Mouse (Mus musculus): Measurements from ENCODE around the gene Gipc2. TPM values are rescaled to one million over a fixed set of nuclear protein-coding genes. Genes with fewer than 3 reads are reported as not detected.

Gene Gipc2
- total and polyA plus RNA-seq, 3 experiments = 0.33 TPM; not detected in 2

DNA sequence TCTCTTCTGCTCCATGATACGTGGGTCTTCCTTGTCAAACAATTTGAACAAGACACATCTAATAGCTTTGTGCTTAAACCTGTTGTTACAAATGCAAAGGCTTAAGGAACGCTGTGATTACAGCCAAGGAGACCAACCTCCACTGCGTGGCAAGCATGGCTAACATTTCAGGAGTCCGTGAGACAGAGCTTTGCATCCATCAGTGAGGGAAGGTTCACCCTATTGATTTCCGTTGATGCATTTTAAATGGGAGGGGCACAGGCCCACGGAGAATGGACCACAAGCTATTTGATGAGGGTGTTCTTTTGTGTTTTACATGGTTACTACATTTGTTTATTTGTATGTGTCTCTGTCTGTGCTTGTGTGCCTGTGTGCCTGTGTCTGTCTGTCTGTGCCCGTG lies 37.4 kb downstream of the Gipc2 start:
- TF ChIP-seq TAL1 (conservative IDR thresholded peaks at IDR 0.05; ENCODE audit: low read depth, low read length) = no peak
- TF ChIP-seq CTCF (IDR thresholded peaks at IDR 0.05; ENCODE audit: low read depth, low read length) = no peak
- no peak for TF ChIP-seq GATA1 (IDR thresholded peaks at IDR 0.05; ENCODE audit: borderline replicate concordance, low read length)
- TF ChIP-seq GATA2 (IDR thresholded peaks at IDR 0.05; ENCODE audit: borderline replicate concordance, low read depth, low read length) = no peak
- TF ChIP-seq POLR2AphosphoS5 (IDR thresholded peaks at IDR 0.05; ENCODE audit: insufficient replicate concordance, low read depth, low read length) = no peak
- no peaks in the 10 kb centered on the region for H3K27me3 ChIP-seq (ENCODE audit: insufficient read depth, low read length)
- no peak for DNase-seq (ENCODE audit: low spot score)
- H3K4me1 ChIP-seq (ENCODE audit: insufficient read depth, low read depth, low read length) = no peaks in the 10 kb centered on the region
- no peaks in the 10 kb centered on the region for H3K36me3 ChIP-seq (replicated peaks)
- no peak overlapping the region for H3K4me3 ChIP-seq (ENCODE audit: low read depth, low read length)
- no peak for ATAC-seq (ENCODE audit: extremely low read depth, insufficient number of reproducible peaks, low FRiP score, poor library complexity, severe bottlenecking)
- H3K9me3 ChIP-seq (replicated peaks) = no peaks in the 10 kb centered on the region

DNA sequence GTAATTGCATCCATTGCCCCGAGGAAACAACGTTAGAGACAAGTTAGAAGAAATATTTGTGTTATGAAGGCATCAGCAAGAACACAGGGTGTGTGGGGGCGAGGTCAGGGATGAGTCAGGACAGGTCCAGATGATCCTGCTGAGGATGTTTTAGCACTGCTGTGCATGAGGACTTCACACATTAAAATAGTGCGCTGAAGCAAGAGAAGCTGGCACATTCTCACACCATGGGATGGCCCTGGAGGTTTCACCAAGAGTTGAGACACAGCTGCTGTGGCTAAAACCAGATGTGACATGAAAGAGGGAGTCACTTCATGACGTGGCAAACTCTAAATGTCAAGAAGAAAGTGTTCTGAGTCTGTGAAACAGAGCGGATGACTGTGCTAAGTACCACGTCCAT lies 38.9 kb downstream of the Gipc2 start:
- Histone ChIP-seq H3K9me3 (replicated peaks) (no peaks in the 10 kb centered on the region), H3K4me3 (ENCODE audit: low read depth, low read length) (no peak overlapping the region)

DNA sequence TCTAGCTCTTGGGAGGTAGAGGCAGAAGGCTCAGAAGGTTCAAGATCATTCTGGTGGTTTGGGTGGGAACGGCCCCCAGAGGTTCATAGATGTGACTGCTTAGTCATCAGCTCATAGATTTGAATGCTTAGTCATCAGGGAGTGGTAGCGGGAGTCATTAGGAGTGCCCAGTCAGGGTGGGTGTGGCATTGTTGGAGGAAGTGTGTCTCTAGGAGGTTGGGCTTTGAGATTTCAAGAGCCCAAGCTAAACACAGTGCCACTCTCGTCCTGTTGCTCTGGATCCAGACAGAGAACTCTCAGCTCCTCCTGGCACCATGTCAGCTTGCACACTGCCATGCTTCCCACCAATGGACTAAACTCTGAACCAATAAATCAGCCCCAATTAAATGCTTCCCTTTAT lies 43.3 kb downstream of the Gipc2 start:
- peak; percentile 84 for ATAC-seq (ENCODE audit: extremely low read depth, insufficient number of reproducible peaks, low FRiP score, poor library complexity, severe bottlenecking)
- TF ChIP-seq GATA1 (IDR thresholded peaks at IDR 0.05; ENCODE audit: borderline replicate concordance, low read length) (no peak), GATA2 (IDR thresholded peaks at IDR 0.05; ENCODE audit: borderline replicate concordance, low read depth, low read length) (no peak), POLR2AphosphoS5 (IDR thresholded peaks at IDR 0.05; ENCODE audit: insufficient replicate concordance, low read depth, low read length) (no peak), CTCF (IDR thresholded peaks at IDR 0.05; ENCODE audit: low read depth, low read length) (no peak)
- Histone ChIP-seq H3K9me3 (replicated peaks) (no peaks in the 10 kb centered on the region), H3K4me1 (ENCODE audit: insufficient read depth, low read depth, low read length) (peaks cover 8% of the 10 kb centered on the region), H3K27me3 (ENCODE audit: insufficient read depth, low read length) (no peaks in the 10 kb centered on the region), H3K36me3 (replicated peaks) (no peaks in the 10 kb centered on the region), H3K4me3 (ENCODE audit: low read depth, low read length) (no peak overlapping the region)
- no peak for DNase-seq (ENCODE audit: low spot score)

More for the DNA sequence above, 38.9 kb downstream of the Gipc2 start:
- Histone ChIP-seq H3K36me3 (replicated peaks) (no peaks in the 10 kb centered on the region), H3K27me3 (ENCODE audit: insufficient read depth, low read length) (no peaks in the 10 kb centered on the region), H3K4me1 (ENCODE audit: insufficient read depth, low read depth, low read length) (peaks cover 8% of the 10 kb centered on the region)
- TF ChIP-seq POLR2AphosphoS5 (IDR thresholded peaks at IDR 0.05; ENCODE audit: insufficient replicate concordance, low read depth, low read length) (no peak), TAL1 (conservative IDR thresholded peaks at IDR 0.05; ENCODE audit: low read depth, low read length) (no peak), GATA2 (IDR thresholded peaks at IDR 0.05; ENCODE audit: borderline replicate concordance, low read depth, low read length) (no peak), GATA1 (IDR thresholded peaks at IDR 0.05; ENCODE audit: borderline replicate concordance, low read length) (no peak), CTCF (IDR thresholded peaks at IDR 0.05; ENCODE audit: low read depth, low read length) (no peak)
- ATAC-seq (ENCODE audit: extremely low read depth, insufficient number of reproducible peaks, low FRiP score, poor library complexity, severe bottlenecking) (no peak), DNase-seq (ENCODE audit: low spot score) (no peak)

DNA sequence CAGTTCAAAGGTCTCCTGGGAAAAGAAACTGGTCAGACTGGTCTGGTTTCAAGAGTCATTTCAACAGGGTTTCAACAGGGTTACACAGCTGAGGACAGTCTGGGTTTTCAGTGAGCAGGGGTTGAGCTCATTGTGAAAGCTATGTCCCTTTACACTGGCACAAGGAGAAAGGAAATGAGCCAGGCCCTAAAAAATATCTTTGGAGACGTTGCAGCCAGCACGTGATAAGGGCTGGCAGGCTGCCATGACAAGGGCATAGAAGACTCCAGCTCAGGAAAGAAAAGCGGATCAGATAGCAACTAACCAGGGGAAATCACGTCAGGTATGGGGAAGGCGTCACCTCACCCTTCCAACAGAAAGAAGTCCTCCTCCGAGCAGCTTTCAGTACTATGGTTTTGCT lies 43.9 kb downstream of the Gipc2 start:
- H3K36me3 ChIP-seq (replicated peaks) = no peaks in the 10 kb centered on the region
- no peaks in the 10 kb centered on the region for H3K9me3 ChIP-seq (replicated peaks)
- H3K27me3 ChIP-seq (ENCODE audit: insufficient read depth, low read length) = no peaks in the 10 kb centered on the region
- peaks cover 8% of the 10 kb centered on the region for H3K4me1 ChIP-seq (ENCODE audit: insufficient read depth, low read depth, low read length)
- ATAC-seq (ENCODE audit: extremely low read depth, insufficient number of reproducible peaks, low FRiP score, poor library complexity, severe bottlenecking) (peak; percentile 35), DNase-seq (ENCODE audit: low spot score) (peak; percentile 19)
- TF ChIP-seq TAL1 (conservative IDR thresholded peaks at IDR 0.05; ENCODE audit: low read depth, low read length) = no peak
- TF ChIP-seq GATA2 (IDR thresholded peaks at IDR 0.05; ENCODE audit: borderline replicate concordance, low read depth, low read length) = no peak
- no peak for TF ChIP-seq POLR2AphosphoS5 (IDR thresholded peaks at IDR 0.05; ENCODE audit: insufficient replicate concordance, low read depth, low read length)
- no peak for TF ChIP-seq GATA1 (IDR thresholded peaks at IDR 0.05; ENCODE audit: borderline replicate concordance, low read length)
- TF ChIP-seq CTCF (IDR thresholded peaks at IDR 0.05; ENCODE audit: low read depth, low read length) = no peak
- H3K4me3 ChIP-seq (ENCODE audit: low read depth, low read length) = no peak overlapping the region

DNA sequence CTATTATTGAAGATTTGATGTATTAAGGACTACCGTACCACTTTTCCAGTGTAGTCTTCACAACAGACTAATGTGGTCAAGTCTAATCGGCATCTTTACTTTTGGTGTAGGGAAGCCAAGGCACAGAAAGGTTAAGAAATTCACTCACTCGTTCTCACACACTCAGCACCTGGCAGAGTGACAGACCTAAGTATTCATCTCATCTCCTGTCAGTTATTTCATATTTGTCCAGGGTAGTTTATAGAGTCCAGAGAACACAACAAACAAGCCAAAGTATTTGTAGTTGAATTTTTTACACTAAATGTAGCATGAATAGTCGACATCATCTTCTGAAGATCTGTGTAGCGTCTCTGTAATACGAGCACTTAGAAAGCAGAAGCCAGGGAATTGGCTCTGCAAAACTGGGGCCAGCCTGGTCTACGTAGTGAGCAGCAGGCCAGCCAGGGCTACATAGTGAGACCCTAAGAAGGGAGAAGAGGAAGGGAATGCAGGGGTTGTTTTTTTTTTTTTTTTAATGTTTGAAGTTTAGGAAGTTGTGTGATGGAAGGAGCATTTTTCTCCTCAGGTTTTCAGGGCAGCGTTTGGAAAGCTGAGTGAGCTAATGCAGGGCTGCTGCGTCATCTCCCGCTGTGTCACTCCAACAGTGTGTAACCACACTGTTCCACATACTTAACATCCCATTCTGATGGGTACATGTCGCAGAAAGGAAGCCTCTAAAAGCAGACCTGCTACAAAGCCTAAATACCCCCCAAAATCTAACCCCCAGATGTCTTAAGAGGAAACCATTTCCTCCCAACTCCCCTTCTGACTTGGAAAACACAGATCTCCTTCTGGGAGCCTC lies 44.6 kb downstream of the Gipc2 start:
- Histone ChIP-seq H3K36me3 (replicated peaks) (no peaks in the 10 kb centered on the region), H3K4me3 (ENCODE audit: low read depth, low read length) (no peak overlapping the region), H3K4me1 (ENCODE audit: insufficient read depth, low read depth, low read length) (peaks cover 8% of the 10 kb centered on the region), H3K9me3 (replicated peaks) (no peaks in the 10 kb centered on the region), H3K27me3 (ENCODE audit: insufficient read depth, low read length) (no peaks in the 10 kb centered on the region)
- DNase-seq (ENCODE audit: low spot score) (no peak), ATAC-seq (ENCODE audit: extremely low read depth, insufficient number of reproducible peaks, low FRiP score, poor library complexity, severe bottlenecking) (no peak)
- no peak for TF ChIP-seq CTCF (IDR thresholded peaks at IDR 0.05; ENCODE audit: low read depth, low read length)
- no peak for TF ChIP-seq TAL1 (conservative IDR thresholded peaks at IDR 0.05; ENCODE audit: low read depth, low read length)
- TF ChIP-seq GATA1 (IDR thresholded peaks at IDR 0.05; ENCODE audit: borderline replicate concordance, low read length) = no peak
- TF ChIP-seq GATA2 (IDR thresholded peaks at IDR 0.05; ENCODE audit: borderline replicate concordance, low read depth, low read length) = no peak
- TF ChIP-seq POLR2AphosphoS5 (IDR thresholded peaks at IDR 0.05; ENCODE audit: insufficient replicate concordance, low read depth, low read length) = no peak

DNA sequence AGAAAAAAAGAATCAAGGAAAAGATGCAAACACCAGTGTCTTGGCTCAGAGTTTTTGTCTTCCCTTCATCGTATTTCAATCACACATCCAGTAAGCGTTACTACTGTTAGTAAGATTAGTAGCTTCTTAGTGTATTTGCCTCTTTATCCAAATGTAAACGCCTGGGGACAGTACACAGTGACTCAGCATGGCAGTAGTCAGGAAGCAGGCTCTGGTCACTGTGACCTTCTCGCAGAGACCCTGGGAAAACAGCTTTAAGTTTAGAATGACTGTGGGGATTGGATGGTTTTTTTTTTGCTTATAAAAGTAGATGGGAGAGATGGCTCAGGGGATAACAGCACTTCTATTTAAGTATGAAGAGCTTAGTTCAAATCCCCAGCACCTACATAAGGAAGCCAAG lies 46.0 kb downstream of the Gipc2 start:
- Histone ChIP-seq H3K27me3 (ENCODE audit: insufficient read depth, low read length) (no peaks in the 10 kb centered on the region), H3K4me3 (ENCODE audit: low read depth, low read length) (no peak overlapping the region), H3K4me1 (ENCODE audit: insufficient read depth, low read depth, low read length) (peaks cover 8% of the 10 kb centered on the region), H3K36me3 (replicated peaks) (no peaks in the 10 kb centered on the region), H3K9me3 (replicated peaks) (no peaks in the 10 kb centered on the region)
- TF ChIP-seq GATA2 (IDR thresholded peaks at IDR 0.05; ENCODE audit: borderline replicate concordance, low read depth, low read length) (no peak), TAL1 (conservative IDR thresholded peaks at IDR 0.05; ENCODE audit: low read depth, low read length) (no peak), POLR2AphosphoS5 (IDR thresholded peaks at IDR 0.05; ENCODE audit: insufficient replicate concordance, low read depth, low read length) (no peak), CTCF (IDR thresholded peaks at IDR 0.05; ENCODE audit: low read depth, low read length) (no peak), GATA1 (IDR thresholded peaks at IDR 0.05; ENCODE audit: borderline replicate concordance, low read length) (no peak)
- ATAC-seq (ENCODE audit: extremely low read depth, insufficient number of reproducible peaks, low FRiP score, poor library complexity, severe bottlenecking) (no peak), DNase-seq (ENCODE audit: low spot score) (no peak)

All from G1E (cell line).